Mouse (Mus musculus) myocyte (in vitro differentiated cells): ENCODE measurements around the gene Rpia.

Experiments used
- CEBPB ChIP-seq: IDR thresholded peaks from 2 replicates; pipeline ENCODE4 v1.6.1; 2011; ENCODE audit warnings: mild to moderate bottlenecking, moderate library complexity; ENCODE audit not compliant: poor library complexity, insufficient read depth, severe bottlenecking
- E2F4 ChIP-seq: IDR thresholded peaks from one replicate; pipeline ENCODE4 v1.6.1; 2011; ENCODE audit warnings: mild to moderate bottlenecking, control low read depth, moderate library complexity; ENCODE audit not compliant: insufficient read depth
- MYOD1 ChIP-seq, 3 experiments: IDR thresholded peaks; one replicate each; pipeline ENCODE4 v1.6.1; 2011; ENCODE audit warnings: control low read depth in 2 of 3, low read depth in 2 of 3, mild to moderate bottlenecking in 2 of 3, moderate library complexity in 1 of 3; ENCODE audit not compliant: insufficient read length in 2 of 3, control insufficient read depth in 1 of 3
- MYOG ChIP-seq, 3 experiments: IDR thresholded peaks; one replicate each; pipeline ENCODE4 v1.6.1; 2011; ENCODE audit warnings: control low read depth in 2 of 3, low read depth in 2 of 3, mild to moderate bottlenecking in 2 of 3; ENCODE audit not compliant: insufficient read length in 2 of 3, control insufficient read depth in 1 of 3, insufficient read depth in 1 of 3
- POLR2A ChIP-seq: IDR thresholded peaks from one replicate; pipeline ENCODE4 v1.6.1; 2011; ENCODE audit warnings: low read depth, mild to moderate bottlenecking, control low read depth, moderate library complexity; ENCODE audit not compliant: insufficient read length
- POLR2AphosphoS2 ChIP-seq: IDR thresholded peaks from one replicate; pipeline ENCODE4 v1.6.1; 2011; ENCODE audit warnings: low read depth, control low read depth; ENCODE audit not compliant: insufficient read length
- TCF12 ChIP-seq: IDR thresholded peaks from one replicate; pipeline ENCODE4 v1.6.1; 2011; ENCODE audit warnings: mild to moderate bottlenecking, control low read depth; ENCODE audit not compliant: poor library complexity, insufficient read depth, severe bottlenecking
- TCF3 ChIP-seq: IDR thresholded peaks from one replicate; pipeline ENCODE4 v1.6.1; 2011; ENCODE audit warnings: low read depth, control low read depth; ENCODE audit not compliant: insufficient read length
- USF1 ChIP-seq: IDR thresholded peaks from one replicate; pipeline ENCODE4 v1.6.1; 2011; ENCODE audit warnings: low read depth, mild to moderate bottlenecking, control low read depth, moderate library complexity

GRCm38 (mm10) chr6:70790852-70791761, 925 bp downstream of the Rpia start:
- no peak for TF ChIP-seq MYOD1 (IDR thresholded peaks at IDR 0.05; ENCODE audit: control insufficient read depth in 1 of 3, insufficient read length in 2 of 3, low read depth in 2 of 3)
- no peak for TF ChIP-seq POLR2A
- TF ChIP-seq USF1 = no peak
- no peak for TF ChIP-seq TCF3
- TF ChIP-seq E2F4 = no peak
- TF ChIP-seq CEBPB = no peak
- TF ChIP-seq POLR2AphosphoS2 = no peak
- TF ChIP-seq MYOG (IDR thresholded peaks at IDR 0.05; ENCODE audit: control insufficient read depth in 1 of 3, insufficient read depth in 1 of 3, insufficient read length in 2 of 3, low read depth in 2 of 3) = no peak
- TF ChIP-seq TCF12 = no peak
